Mouse (Mus musculus) G1E (cell line): ENCODE results near the gene Rap1gds1. TPM values are rescaled to one million over a fixed set of nuclear protein-coding genes. Genes with fewer than 3 reads are reported as not detected.

ENCODE experiments used
- ATAC-seq: 2 replicates; pipeline ENCODE4 v1.8.0; 2016; ENCODE audit warnings: mild to moderate bottlenecking; ENCODE audit not compliant: insufficient number of reproducible peaks, poor library complexity, low FRiP score, severe bottlenecking; ENCODE audit errors: extremely low read depth
- DNase-seq: peaks from one replicate; pipeline ENCODE4 v3.0.0; 2012; ENCODE audit warnings: low spot score
- H3K27me3 ChIP-seq: 2 replicates; pipeline ENCODE4 v1.6.1; 2012; ENCODE audit warnings: mild to moderate bottlenecking, low read length, inconsistent platforms; ENCODE audit not compliant: insufficient read depth
- H3K36me3 ChIP-seq: replicated peaks from 2 replicates; pipeline ENCODE3; 2012; ENCODE audit warnings: mild to moderate bottlenecking, inconsistent platforms
- H3K4me1 ChIP-seq: 2 replicates; pipeline ENCODE4 v1.6.1; 2012; ENCODE audit warnings: low read depth, low read length, inconsistent platforms, mixed read lengths; ENCODE audit not compliant: insufficient read depth
- H3K4me3 ChIP-seq: 2 replicates; pipeline ENCODE4 v1.5.1; 2012; ENCODE audit warnings: low read depth, mild to moderate bottlenecking, inconsistent platforms, low read length, moderate library complexity, mixed read lengths
- H3K9me3 ChIP-seq: replicated peaks from 2 replicates; pipeline ENCODE4 v1.6.1; 2012; ENCODE audit warnings: inconsistent platforms
- CTCF ChIP-seq: IDR thresholded peaks from 2 replicates; pipeline ENCODE4 v1.5.1; 2012; ENCODE audit warnings: low read depth, low read length, inconsistent platforms, mixed read lengths
- GATA1 ChIP-seq: IDR thresholded peaks from 2 replicates; pipeline ENCODE4 v1.6.1; 2012; ENCODE audit warnings: borderline replicate concordance, low read length, inconsistent platforms, mixed read lengths
- GATA2 ChIP-seq: IDR thresholded peaks from 2 replicates; pipeline ENCODE4 v1.6.1; 2012; ENCODE audit warnings: low read depth, low read length, inconsistent platforms, borderline replicate concordance
- POLR2AphosphoS5 ChIP-seq: IDR thresholded peaks from 2 replicates; pipeline ENCODE4 v1.6.1; 2012; ENCODE audit warnings: low read depth, low read length, inconsistent platforms; ENCODE audit not compliant: insufficient replicate concordance
- TAL1 ChIP-seq: conservative IDR thresholded peaks from 2 replicates; pipeline ENCODE4 v1.6.1; 2012; ENCODE audit warnings: low read depth, low read length, inconsistent platforms, mixed read lengths
- polyA plus RNA-seq: library from polyadenylated mRNA; stranded (reverse); fragments of >175 nt; gene quantifications from 2 replicates; pipeline ENCODE4 v1.2.3, GENCODE M21; 2012
- total RNA-seq, 2 experiments: library from RNA; stranded (forward) in 1 of 2; stranded (reverse) in 1 of 2; fragments of 200-1000 nt in 1 of 2; fragments of >200 nt in 1 of 2; fragmentation: Nextera tagmentation in 1 of 2; gene quantifications; 2 replicates each; pipeline ENCODE4 v1.2.3; 2014 to 2017

The Rap1gds1 gene
- total and polyA plus RNA-seq, 3 experiments = 8.5 to 74.9 (median 35.4) TPM

- H3K36me3 ChIP-seq = peaks cover 39% of the 10 kb centered on the region
- H3K4me1 ChIP-seq = no peaks in the 10 kb centered on the region
- no peaks in the 10 kb centered on the region for H3K27me3 ChIP-seq
- TF ChIP-seq GATA2 = no peak
- no peak for TF ChIP-seq GATA1
- TF ChIP-seq POLR2AphosphoS5 = no peak
- no peak for TF ChIP-seq TAL1
- TF ChIP-seq CTCF = no peak
- H3K4me3 ChIP-seq = no peak overlapping the region
- ATAC-seq = no peak
- DNase-seq = no peak
- no peaks in the 10 kb centered on the region for H3K9me3 ChIP-seq
Observed at GRCm38 (mm10) chr3:138937241-138937640, 137.8 kb downstream of the Rap1gds1 start.

- no peak for DNase-seq
- no peaks in the 10 kb centered on the region for H3K27me3 ChIP-seq
- H3K36me3 ChIP-seq = peaks cover 38% of the 10 kb centered on the region
- no peaks in the 10 kb centered on the region for H3K9me3 ChIP-seq
- ATAC-seq = no peak
- no peak for TF ChIP-seq GATA2
- TF ChIP-seq CTCF = no peak
- no peak for TF ChIP-seq POLR2AphosphoS5
- TF ChIP-seq GATA1 = no peak
- TF ChIP-seq TAL1 = no peak
- no peak overlapping the region for H3K4me3 ChIP-seq
- H3K4me1 ChIP-seq = no peaks in the 10 kb centered on the region
Observed at GRCm38 (mm10) chr3:138936780-138937179, 138.2 kb downstream of the Rap1gds1 start.

GRCm38 (mm10) chr3:138927437-138927836, 147.6 kb downstream of the Rap1gds1 start:
- H3K27me3 ChIP-seq = no peaks in the 10 kb centered on the region
- TF ChIP-seq POLR2AphosphoS5 (no peak), GATA2 (no peak), TAL1 (no peak), CTCF (no peak), GATA1 (no peak)
- ATAC-seq (no peak), DNase-seq (no peak)
- peaks cover 41% of the 10 kb centered on the region for H3K36me3 ChIP-seq
- no peaks in the 10 kb centered on the region for H3K4me1 ChIP-seq
- H3K9me3 ChIP-seq = no peaks in the 10 kb centered on the region
- H3K4me3 ChIP-seq = no peak overlapping the region

GRCm38 (mm10) chr3:138926161-138926560, 148.8 kb downstream of the Rap1gds1 start:
- ATAC-seq (no peak), DNase-seq (no peak)
- Histone ChIP-seq H3K4me3 (no peak overlapping the region), H3K27me3 (no peaks in the 10 kb centered on the region), H3K36me3 (peaks cover 41% of the 10 kb centered on the region), H3K4me1 (no peaks in the 10 kb centered on the region), H3K9me3 (no peaks in the 10 kb centered on the region)
- no peak for TF ChIP-seq POLR2AphosphoS5
- TF ChIP-seq GATA1 = no peak
- no peak for TF ChIP-seq CTCF
- no peak for TF ChIP-seq GATA2
- no peak for TF ChIP-seq TAL1

- no peaks in the 10 kb centered on the region for H3K9me3 ChIP-seq
- ATAC-seq (no peak), DNase-seq (no peak)
- H3K36me3 ChIP-seq = no peaks in the 10 kb centered on the region
- peaks cover 7% of the 10 kb centered on the region for H3K27me3 ChIP-seq
- no peaks in the 10 kb centered on the region for H3K4me1 ChIP-seq
- TF ChIP-seq CTCF = no peak
- no peak for TF ChIP-seq GATA1
- no peak for TF ChIP-seq GATA2
- TF ChIP-seq TAL1 = no peak
- no peak for TF ChIP-seq POLR2AphosphoS5
- no peak overlapping the region for H3K4me3 ChIP-seq
Observed at GRCm38 (mm10) chr3:138918241-138918640, 156.8 kb downstream of the Rap1gds1 start.

GRCm38 (mm10) chr3:138917016-138917415, 158.0 kb downstream of the Rap1gds1 start:
- no peaks in the 10 kb centered on the region for H3K36me3 ChIP-seq
- no peak for DNase-seq
- H3K4me1 ChIP-seq = no peaks in the 10 kb centered on the region
- no peaks in the 10 kb centered on the region for H3K9me3 ChIP-seq
- H3K27me3 ChIP-seq = peaks cover 10% of the 10 kb centered on the region
- H3K4me3 ChIP-seq = no peak overlapping the region
- TF ChIP-seq GATA1 = no peak
- no peak for TF ChIP-seq TAL1
- TF ChIP-seq POLR2AphosphoS5 = no peak
- no peak for TF ChIP-seq CTCF
- no peak for TF ChIP-seq GATA2
- no peak for ATAC-seq

- DNase-seq (no peak), ATAC-seq (no peak)
- TF ChIP-seq GATA1 (no peak), POLR2AphosphoS5 (no peak), GATA2 (no peak), TAL1 (no peak), CTCF (no peak)
- Histone ChIP-seq H3K36me3 (no peaks in the 10 kb centered on the region), H3K27me3 (peaks cover 10% of the 10 kb centered on the region), H3K9me3 (no peaks in the 10 kb centered on the region), H3K4me3 (no peak overlapping the region), H3K4me1 (no peaks in the 10 kb centered on the region)
Observed at GRCm38 (mm10) chr3:138916591-138916990, 158.4 kb downstream of the Rap1gds1 start.
